Mouse (Mus musculus) kidney, embryonic 14.5 days (tissue): ENCODE measurements at regions not wholly inside any gene's neighbourhood (a gene's known extent, or its start where the extent isn't known, plus 50 kb on each side); places are given as distances from the start of the nearest gene placed in this dataset.
"Not testable (repeated sequence)": the region's sequence is repeated elsewhere in the genome, so short reads cannot be mapped to it uniquely, and the experiment has no call there.

Experiments used
- ATAC-seq: fragments of 200-750 bp; cut with Nextera tagmentation; 2 replicates; pipeline ENCODE4 v1.8.0; 2017; ENCODE audit warnings: moderate number of reproducible peaks, mild to moderate bottlenecking, moderate TSS enrichment, moderate library complexity; ENCODE audit not compliant: low FRiP score, low TSS enrichment
- H3K27ac ChIP-seq: fragments of 300-500 bp; sonication (generic); 2 replicates; pipeline ENCODE4 v1.5.1; 2014; ENCODE audit warnings: low read depth, mild to moderate bottlenecking, low read length, moderate library complexity, mixed read lengths
- H3K27me3 ChIP-seq: fragments of 300-500 bp; sonication (generic); 2 replicates; pipeline ENCODE4 v1.6.1; 2014; ENCODE audit warnings: mild to moderate bottlenecking, low read length; ENCODE audit not compliant: control insufficient read depth, insufficient read depth
- H3K36me3 ChIP-seq: fragments of 300-500 bp; sonication (generic); 2 replicates; pipeline ENCODE4 v1.6.1; 2014; ENCODE audit warnings: low read length, mixed read lengths; ENCODE audit not compliant: control insufficient read depth, insufficient read depth
- H3K4me1 ChIP-seq: fragments of 300-500 bp; sonication (generic); 2 replicates; pipeline ENCODE4 v1.6.1; 2014; ENCODE audit warnings: low read length, mixed read lengths; ENCODE audit not compliant: control insufficient read depth, insufficient read depth
- H3K4me2 ChIP-seq: fragments of 300-500 bp; sonication (generic); replicated peaks from 2 replicates; pipeline ENCODE4 v1.6.1; 2014; ENCODE audit warnings: low read depth, mild to moderate bottlenecking, low read length
- H3K4me3 ChIP-seq: fragments of 300-500 bp; sonication (generic); 2 replicates; pipeline ENCODE4 v1.5.1; 2014; ENCODE audit warnings: mild to moderate bottlenecking, low read length
- H3K9ac ChIP-seq: fragments of 300-500 bp; sonication (generic); 2 replicates; pipeline ENCODE4 v1.6.1; 2014; ENCODE audit warnings: low read depth, mild to moderate bottlenecking, low read length, moderate library complexity
- H3K9me3 ChIP-seq: fragments of 300-500 bp; sonication (generic); 2 replicates; pipeline ENCODE4 v1.6.1; 2016; ENCODE audit warnings: low read length; ENCODE audit not compliant: control insufficient read depth
- WGBS: fragments of 180-500 bp; shearing (Covaris S2); extraction: QIAGEN DNeasy Blood & Tissue Kit; methylation state at CpG from one replicate; pipeline ENCODE4 v1.1.7; 2014; 5-methylcytosine and 5-hydroxymethylcytosine counted together

DNA sequence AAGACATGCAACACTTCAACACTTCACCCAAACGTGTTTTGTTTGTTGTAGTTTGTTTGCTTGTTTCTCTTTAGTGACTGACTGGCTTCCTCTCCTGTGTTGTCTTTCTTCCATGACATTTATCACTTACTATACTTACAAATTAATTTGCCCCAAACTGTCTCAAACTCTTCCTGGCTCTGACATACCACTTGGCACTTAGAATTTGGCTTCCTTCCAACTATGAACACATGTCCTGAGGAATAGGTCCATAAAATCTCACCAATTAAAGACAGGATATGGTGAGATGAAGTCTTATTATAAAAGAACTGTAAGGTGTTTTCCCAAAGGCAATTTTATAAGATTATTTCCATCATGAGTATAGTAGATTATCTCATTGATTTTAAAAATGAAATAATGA is 386.0 kb downstream of the Tlr4 start:
- H3K4me2 ChIP-seq: no peak overlapping the region
- no peaks in the 10 kb centered on the region for H3K9me3 ChIP-seq
- WGBS: 57% methylated on average over 1 of the region's 1 CpGs
- no peak for ATAC-seq
- H3K4me1 ChIP-seq: no peaks in the 10 kb centered on the region
- H3K4me3 ChIP-seq: no peak overlapping the region
- H3K36me3 ChIP-seq: no peaks in the 10 kb centered on the region
- no peak overlapping the region for H3K9ac ChIP-seq
- H3K27ac ChIP-seq: no peak overlapping the region
- no peaks in the 10 kb centered on the region for H3K27me3 ChIP-seq

DNA sequence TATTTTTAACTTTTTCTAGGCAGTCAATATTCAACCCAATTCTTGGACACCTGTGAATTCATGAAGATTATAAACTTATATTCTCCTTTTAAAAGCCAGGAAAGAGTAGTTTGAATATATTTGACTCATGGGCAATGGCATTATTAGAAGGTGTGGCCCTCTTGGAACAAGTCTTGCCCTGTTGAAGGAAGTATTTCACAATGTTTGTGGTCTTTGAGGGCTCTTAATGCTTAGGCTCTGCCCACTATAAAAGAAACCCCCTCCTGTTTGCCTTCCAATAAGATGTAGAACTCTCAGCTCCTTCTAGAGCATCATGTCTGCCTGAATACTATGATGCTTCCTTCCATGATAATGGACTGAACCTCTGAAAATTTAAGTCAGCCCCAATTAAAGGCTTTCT is 397.1 kb downstream of the Tlr4 start:
- Histone ChIP-seq H3K4me1 (no peaks in the 10 kb centered on the region), H3K4me3 (no peak overlapping the region), H3K4me2 (no peak overlapping the region), H3K9ac (no peak overlapping the region), H3K9me3 (no peaks in the 10 kb centered on the region), H3K27ac (no peak overlapping the region), H3K36me3 (no peaks in the 10 kb centered on the region), H3K27me3 (no peaks in the 10 kb centered on the region)
- ATAC-seq: no peak

GRCm38 (mm10) chr4:67229214-67229613 is 401.8 kb downstream of the Tlr4 start:
- Histone ChIP-seq H3K27ac (no peak overlapping the region), H3K9ac (no peak overlapping the region), H3K4me1 (no peaks in the 10 kb centered on the region), H3K27me3 (no peaks in the 10 kb centered on the region), H3K4me3 (no peak overlapping the region), H3K36me3 (no peaks in the 10 kb centered on the region), H3K9me3 (no peaks in the 10 kb centered on the region), H3K4me2 (no peak overlapping the region)
- WGBS: 90% methylated on average over 3 of the region's 3 CpGs
- no peak for ATAC-seq

DNA sequence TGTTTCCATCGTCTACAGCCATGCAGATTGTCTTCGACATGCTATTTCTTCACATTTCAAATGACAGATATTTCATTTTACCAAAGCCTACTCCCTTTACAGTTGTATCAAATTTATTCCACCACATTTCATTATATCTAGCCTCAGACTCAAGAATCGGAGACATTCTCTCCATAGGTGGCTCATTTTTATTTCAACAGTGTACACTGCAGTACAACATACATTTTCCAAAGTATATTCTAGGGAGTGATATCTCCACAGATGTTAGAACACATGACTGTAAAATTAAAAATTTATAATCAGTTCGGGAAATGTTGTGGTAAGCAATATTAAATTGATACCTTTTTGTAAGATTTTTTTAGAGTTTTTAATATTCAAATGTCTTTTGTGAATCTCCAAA is 446.2 kb downstream of the Tlr4 start:
- 87% methylated on average over 4 of the region's 4 CpGs for WGBS

GRCm38 (mm10) chr4:67301020-67301419 is 473.6 kb downstream of the Tlr4 start:
- H3K27me3 ChIP-seq: no peaks in the 10 kb centered on the region
- H3K4me1 ChIP-seq: no peaks in the 10 kb centered on the region
- H3K9ac ChIP-seq: no peak overlapping the region
- 76% methylated on average over 6 of the region's 6 CpGs for WGBS
- no peak overlapping the region for H3K4me3 ChIP-seq
- no peak overlapping the region for H3K4me2 ChIP-seq
- ATAC-seq: no peak
- no peaks in the 10 kb centered on the region for H3K9me3 ChIP-seq
- no peak overlapping the region for H3K27ac ChIP-seq
- H3K36me3 ChIP-seq: no peaks in the 10 kb centered on the region

More for the DNA sequence above, 446.2 kb downstream of the Tlr4 start:
- Histone ChIP-seq H3K27ac (no peak overlapping the region), H3K36me3 (no peaks in the 10 kb centered on the region), H3K4me2 (no peak overlapping the region), H3K9ac (no peak overlapping the region), H3K27me3 (no peaks in the 10 kb centered on the region), H3K4me3 (no peak overlapping the region), H3K9me3 (no peaks in the 10 kb centered on the region), H3K4me1 (no peaks in the 10 kb centered on the region)
- ATAC-seq: no peak

DNA sequence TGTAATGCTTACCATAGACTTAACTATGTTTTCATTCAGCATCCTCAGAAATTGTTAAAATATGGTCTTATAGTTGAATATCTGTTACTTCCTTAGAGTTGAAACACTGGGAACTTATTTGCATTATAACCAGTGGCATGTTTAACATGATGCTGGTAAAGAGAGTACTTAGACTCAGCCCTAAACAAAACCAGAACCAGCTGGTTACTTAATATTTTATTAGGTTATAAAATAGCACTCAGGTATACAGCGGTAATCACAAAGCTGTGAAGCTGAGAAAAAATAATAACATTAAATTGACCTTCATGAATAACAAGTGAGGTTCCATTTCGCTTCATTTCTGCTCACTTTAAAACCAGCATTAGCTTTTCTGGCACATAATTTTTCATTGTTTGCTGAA is 474.4 kb downstream of the Tlr4 start:
- no peak for ATAC-seq
- Histone ChIP-seq H3K4me1 (no peaks in the 10 kb centered on the region), H3K4me2 (no peak overlapping the region), H3K9me3 (no peaks in the 10 kb centered on the region), H3K9ac (no peak overlapping the region), H3K36me3 (no peaks in the 10 kb centered on the region), H3K27ac (no peak overlapping the region), H3K4me3 (no peak overlapping the region), H3K27me3 (no peaks in the 10 kb centered on the region)
- WGBS: 87% methylated on average over 2 of the region's 2 CpGs

DNA sequence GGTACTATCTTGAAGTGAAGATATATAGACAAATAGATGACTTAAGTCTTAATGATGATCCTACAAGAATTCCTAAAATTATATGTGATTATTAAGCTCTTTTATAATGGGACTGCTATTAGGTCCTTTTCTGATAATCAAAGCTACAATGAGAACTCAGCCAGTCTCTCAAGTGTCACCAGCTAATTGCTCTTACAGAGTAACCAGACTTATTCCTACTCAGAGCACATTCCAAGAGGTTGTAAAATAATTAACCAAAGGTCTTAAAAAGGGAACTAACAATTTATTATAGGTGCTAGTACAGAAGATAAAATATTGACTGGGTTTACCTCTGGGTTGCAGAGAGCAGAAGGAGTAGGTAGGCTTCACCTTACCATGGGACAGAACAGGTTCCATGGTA is 492.7 kb downstream of the Tlr4 start:
- H3K27me3 ChIP-seq, H3K9ac ChIP-seq, H3K4me3 ChIP-seq, H3K36me3 ChIP-seq, H3K9me3 ChIP-seq, H3K4me1 ChIP-seq, H3K4me2 ChIP-seq, ATAC-seq, H3K27ac ChIP-seq: not testable (repeated sequence)
